9 mouse cellular contexts compared by ENCODE assay signal in the genomic region with DNA sequence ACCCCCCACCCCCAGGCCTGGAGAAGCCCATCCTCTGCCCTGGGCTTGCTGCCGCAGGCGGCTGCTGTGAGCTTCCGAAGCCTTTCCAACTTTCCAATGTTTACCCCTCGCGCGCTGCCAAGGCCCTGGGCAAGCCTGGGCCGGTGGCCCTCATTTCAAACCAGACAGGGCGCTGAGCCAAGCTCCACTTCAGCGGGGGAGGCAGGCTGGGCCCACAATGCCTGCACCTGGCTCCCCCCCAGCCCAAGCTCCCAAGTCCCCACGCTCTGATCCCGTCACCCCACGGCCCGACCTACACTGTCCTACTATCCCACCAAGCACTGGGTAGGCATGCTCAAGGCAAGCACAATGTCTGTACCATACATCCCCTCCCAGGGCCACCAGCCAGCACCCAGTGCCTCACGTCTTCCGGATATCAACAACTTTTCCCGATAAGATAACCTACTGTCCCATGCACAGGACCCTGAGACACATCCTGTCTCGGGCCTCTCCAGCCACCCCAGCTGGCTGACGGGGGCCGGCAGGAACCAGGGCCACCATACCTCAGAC. TPM values are rescaled to one million over a fixed set of nuclear protein-coding genes. Genes with fewer than 3 reads are reported as not detected.
A peak's percentile ranks its signal among the peaks of the same experiment; 100 is the strongest.
DNase-seq lines count a peak whose midpoint lies in the region; ATAC-seq and TF ChIP-seq lines count a peak whose summit lies in the region.
"Had no signal": no experiment of that assay in that cellular context is flagged by ENCODE, and none has a peak within 500 bp of the region (broad histone marks: within the 10 kb centered on the region; RNA-seq: fewer than 3 reads in every experiment).

No protein-coding gene starts in this region.

- 1% methylated on average over 19 of the region's 19 CpGs for WGBS in cerebellum, adult 2 months
- WGBS in hindbrain, embryonic 13.5 days = 45% methylated on average over 19 of the region's 19 CpGs
- WGBS in small intestine, adult 2 months = 18% methylated on average over 19 of the region's 19 CpGs

- H3K9ac ChIP-seq in MEL (ENCODE audit: control insufficient read depth, low read depth, low read length, poor library complexity, severe bottlenecking) = peak overlapping the region; percentile 61
- peak overlapping the region; percentile 72 for H3K9ac ChIP-seq in hindbrain, embryonic 13.5 days
- H3K9ac ChIP-seq: liver, embryonic 14.5 days had no signal

- no peaks in the 10 kb centered on the region for H3K9me3 ChIP-seq in MEL (replicated peaks; ENCODE audit: insufficient read depth, low read length)
- no peaks in the 10 kb centered on the region for H3K9me3 ChIP-seq in hindbrain, embryonic 13.5 days

- ATAC-seq in hindbrain, embryonic 13.5 days (ENCODE audit: low FRiP score) = peak; percentile 44
- ATAC-seq in CD4-positive, CD25-positive, alpha-beta regulatory T cell, adult 4 months = no peak

- peak; percentile 62 to 71 for TF ChIP-seq EP300 in MEL (IDR thresholded peaks at IDR 0.05; ENCODE audit: low read depth in 1 of 2, low read length in 2 of 2)

- H3K4me2 ChIP-seq in hindbrain, embryonic 13.5 days = peak overlapping the region; percentile 50

- DNase-seq in MEL (ENCODE audit: low read depth, low spot score) = peak; percentile 62
- DNase-seq in cerebellum, adult 2 months = peak; percentile 93 to 94
- DNase-seq in gastrocnemius, adult 18-20 months (ENCODE audit: low spot score) = peak; percentile 89
- peak; percentile 67 to 70 for DNase-seq in layer of hippocampus, postnatal 25 days (ENCODE audit: extremely low spot score in 1 of 2, low spot score in 1 of 2)
- DNase-seq in lung, postnatal 25 days (ENCODE audit: low spot score) = peak; percentile 87

- peaks cover 0 to 12% of the 10 kb centered on the region in 2 experiments; a peak in 2 of 4 replicates for H3K36me3 ChIP-seq in MEL (ENCODE audit: control insufficient read depth in 1 of 2, insufficient read depth in 2 of 2, low read length in 2 of 2)
- H3K36me3 ChIP-seq in hindbrain, embryonic 13.5 days = no peaks in the 10 kb centered on the region
- H3K36me3 ChIP-seq in small intestine, adult 2 months (ENCODE audit: control insufficient read depth, insufficient read depth, low read length) = no peaks in the 10 kb centered on the region

- no peak for TF ChIP-seq CTCF in MEL (IDR thresholded peaks at IDR 0.05 in 2 of 3, conservative IDR thresholded peaks at IDR 0.05 in 1 of 3; ENCODE audit: control insufficient read depth in 1 of 3, insufficient read depth in 1 of 3, low read depth in 2 of 3, low read length in 3 of 3, poor library complexity in 1 of 3, severe bottlenecking in 1 of 3)
- TF ChIP-seq CTCF in cerebellum, adult 2 months (IDR thresholded peaks at IDR 0.05; ENCODE audit: borderline replicate concordance, insufficient read depth, low read depth, low read length) = no peak
- TF ChIP-seq CTCF in small intestine, adult 2 months (IDR thresholded peaks at IDR 0.05; ENCODE audit: extremely low read depth, insufficient read length, insufficient replicate concordance, low read depth, low read length) = no peak

- H3K27ac ChIP-seq in MEL (ENCODE audit: control insufficient read depth, low read depth, low read length) = peak overlapping the region; percentile 85
- peak overlapping the region; percentile 85 for H3K27ac ChIP-seq in cerebellum, adult 2 months (ENCODE audit: insufficient read depth, low read length)
- peak overlapping the region; percentile 97 for H3K27ac ChIP-seq in hindbrain, embryonic 13.5 days
- peak overlapping the region; percentile 88 for H3K27ac ChIP-seq in small intestine, adult 2 months (ENCODE audit: insufficient read depth, low read depth, low read length)
- H3K27ac ChIP-seq: liver, embryonic 14.5 days had no signal

- no peak for TF ChIP-seq RAD21 in MEL (IDR thresholded peaks at IDR 0.05; ENCODE audit: low read depth, low read length)

- peak overlapping the region; percentile 57 to 64 for H3K4me3 ChIP-seq in MEL (ENCODE audit: control insufficient read depth in 1 of 2, insufficient read depth in 1 of 2, low read depth in 2 of 2, low read length in 2 of 2)
- peak overlapping the region; percentile 54 for H3K4me3 ChIP-seq in cerebellum, adult 2 months (replicated peaks; ENCODE audit: insufficient read depth, low read depth, low read length)
- H3K4me3 ChIP-seq in hindbrain, embryonic 13.5 days = peak overlapping the region; percentile 22
- H3K4me3 ChIP-seq in small intestine, adult 2 months (ENCODE audit: low read depth, low read length) = peak overlapping the region; percentile 42

- no peak for TF ChIP-seq POLR2A in MEL (IDR thresholded peaks at IDR 0.05; ENCODE audit: control insufficient read depth in 1 of 2, insufficient read depth in 1 of 2, low read depth in 1 of 2, low read length in 2 of 2, poor library complexity in 1 of 2)
- TF ChIP-seq POLR2A in cerebellum, adult 2 months (IDR thresholded peaks at IDR 0.05; ENCODE audit: borderline replicate concordance, insufficient read depth, low read length) = no peak
- no peak for TF ChIP-seq POLR2A in small intestine, adult 2 months (IDR thresholded peaks at IDR 0.05; ENCODE audit: low read depth, low read length)

- peaks cover 42% of the 10 kb centered on the region for H3K79me2 ChIP-seq in MEL (ENCODE audit: control insufficient read depth, insufficient read depth, low read length, poor library complexity)

- H3K27me3 ChIP-seq in MEL (ENCODE audit: control insufficient read depth in 1 of 2, insufficient read depth in 2 of 2, low read length in 2 of 2) = no peaks in the 10 kb centered on the region
- H3K27me3 ChIP-seq in cerebellum, adult 2 months (ENCODE audit: control insufficient read depth, insufficient read depth, low read length) = no peaks in the 10 kb centered on the region
- no peaks in the 10 kb centered on the region for H3K27me3 ChIP-seq in hindbrain, embryonic 13.5 days
- H3K27me3 ChIP-seq in small intestine, adult 2 months (ENCODE audit: control insufficient read depth, insufficient read depth, low read length) = no peaks in the 10 kb centered on the region

- H3K4me1 ChIP-seq in MEL (ENCODE audit: control insufficient read depth in 1 of 2, insufficient read depth in 2 of 2, low read length in 2 of 2) = peaks cover 0 to 34% of the 10 kb centered on the region in 2 experiments; a peak in 3 of 4 replicates
- peaks cover 65% of the 10 kb centered on the region for H3K4me1 ChIP-seq in cerebellum, adult 2 months (ENCODE audit: control insufficient read depth, insufficient read depth, low read length)
- peaks cover 87% of the 10 kb centered on the region for H3K4me1 ChIP-seq in hindbrain, embryonic 13.5 days (replicated peaks)
- H3K4me1 ChIP-seq in small intestine, adult 2 months (ENCODE audit: control insufficient read depth, insufficient read depth, insufficient read length, low read length) = peaks cover 41% of the 10 kb centered on the region

TF ChIP-seq in MEL, 35 proteins besides CTCF, POLR2A, EP300 and RAD21:
- TF ChIP-seq NELFE (IDR thresholded peaks at IDR 0.05; ENCODE audit: low read depth, low read length) = peak; percentile 40
- TF ChIP-seq SIN3A (IDR thresholded peaks at IDR 0.05; ENCODE audit: low read length) = peak; percentile 67; the same call in 1 of the 2 replicates
- no peak for TF ChIP-seq CHD1 (IDR thresholded peaks at IDR 0.05; ENCODE audit: low read depth, low read length)
- TF ChIP-seq GATA1 (IDR thresholded peaks at IDR 0.05; ENCODE audit: low read depth, low read length) = peak; percentile 72
- peak; percentile 49; the same call in 1 of the 2 replicates for TF ChIP-seq ELF1 (IDR thresholded peaks at IDR 0.05; ENCODE audit: low read depth, low read length)
- TF ChIP-seq MYB (IDR thresholded peaks at IDR 0.05; ENCODE audit: low read depth, low read length) = no peak
- TF ChIP-seq NRF1 (IDR thresholded peaks at IDR 0.05; ENCODE audit: insufficient read depth, low read depth, low read length, poor library complexity, severe bottlenecking) = peak; percentile 40; the same call in 1 of the 2 replicates
- TF ChIP-seq ZC3H11A (IDR thresholded peaks at IDR 0.05; ENCODE audit: low read depth, low read length) = no peak
- peak; percentile 62 for TF ChIP-seq ETS1 (IDR thresholded peaks at IDR 0.05; ENCODE audit: low read depth, low read length)
- TF ChIP-seq TCF12 (IDR thresholded peaks at IDR 0.05; ENCODE audit: low read depth, low read length) = peak; percentile 65
- no peak for TF ChIP-seq JUND (IDR thresholded peaks at IDR 0.05; ENCODE audit: low read depth, low read length)
- TF ChIP-seq BHLHE40 (IDR thresholded peaks at IDR 0.05; ENCODE audit: borderline replicate concordance, low read depth, low read length) = peak; percentile 55; the same call in 1 of the 2 replicates
- peak; percentile 72; the same call in 1 of the 2 replicates for TF ChIP-seq MXI1 (IDR thresholded peaks at IDR 0.05; ENCODE audit: low read depth, low read length)
- no peak for TF ChIP-seq UBTF (IDR thresholded peaks at IDR 0.05; ENCODE audit: borderline replicate concordance, insufficient read depth, low read depth, low read length)
- TF ChIP-seq RCOR1 (IDR thresholded peaks at IDR 0.05; ENCODE audit: low read depth, low read length) = peak; percentile 34; the same call in 1 of the 2 replicates

RNA-seq across cellular contexts. Expression of a gene that starts 38.8 kb away (rescaled TPM):
- 5.0 and 7.7 TPM in 2 replicates for total RNA-seq in MEL (2012; rRNA removed)
- polyA plus RNA-seq in MEL (2012; ENCODE audit: insufficient read depth in 1 of 2, insufficient read length in 2 of 2, low read depth in 1 of 2, low replicate concordance in 2 of 2, missing spikeins in 1 of 2) = 10 to 100 TPM in 1 of 2 experiments, not detected in 1; 46.8 TPM
- polyA plus RNA-seq in cerebellum, adult 2 months (2012; rRNA removed) = 86.8 and 93.2 TPM in 2 replicates
- 100 to 1,000 TPM; 118 to 134 TPM for total RNA-seq in gastrocnemius, adult 18-20 months (2021)
- 24.8 and 25.1 TPM in 2 replicates for polyA plus RNA-seq in hindbrain, embryonic 13.5 days (2015; fragmentation: Nextera tagmentation; extraction: Ambion mirVana)
- 100 to 1,000 TPM; 229 to 297 TPM for total RNA-seq in layer of hippocampus, postnatal 25 days (2021)
- polyA plus RNA-seq in small intestine, adult 2 months (2012; rRNA removed) = 43.2 and 49.9 TPM in 2 replicates
- 1 to 10 TPM; 4.0 to 6.1 TPM for polyA plus RNA-seq in CD4-positive, CD25-positive, alpha-beta regulatory T cell, adult 4 months (2017; shearing (Covaris generic))
